Mouse (Mus musculus): ENCODE measurements around the gene Rbbp5.

Gene Rbbp5

DNA sequence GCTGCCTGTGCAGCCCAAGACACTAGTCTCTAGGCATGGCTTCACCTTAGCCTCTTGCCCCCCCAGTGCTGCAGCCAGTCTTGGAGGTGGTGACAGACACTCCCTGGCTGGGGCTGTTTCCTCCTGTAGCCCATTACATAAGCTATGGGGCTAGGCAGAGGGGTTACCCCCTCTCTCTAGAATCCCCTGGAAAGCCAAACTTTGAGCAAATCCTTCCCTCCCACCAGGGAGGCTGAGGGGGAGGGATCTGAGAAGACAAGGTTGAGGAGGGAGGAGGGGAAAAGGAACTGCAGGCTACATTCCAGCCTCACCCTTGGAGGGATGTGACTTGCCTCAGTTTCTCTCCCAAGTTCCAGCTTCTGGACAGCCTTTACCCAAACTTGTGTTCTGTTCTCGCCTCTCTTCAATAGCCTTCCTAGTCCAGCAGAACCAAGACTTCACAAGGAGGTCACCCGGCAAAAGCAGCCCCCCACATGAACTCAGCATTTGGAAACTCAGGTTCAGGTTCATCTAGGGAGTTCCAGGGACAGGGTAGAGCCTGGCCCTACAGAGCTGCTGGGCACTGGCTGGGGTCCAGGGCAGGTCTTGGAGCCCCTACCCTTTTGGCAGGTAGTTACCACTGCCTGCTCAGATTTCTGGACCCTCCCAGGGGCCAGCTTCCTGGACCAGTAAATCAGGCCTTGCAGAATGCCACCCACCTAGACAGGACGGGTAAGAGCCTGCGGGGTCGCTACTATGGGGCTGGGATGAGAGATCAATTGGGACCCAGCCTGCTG, 64.8 kb downstream of the Rbbp5 start:
- no peak for DNase-seq (ENCODE audit: low spot score)

DNA sequence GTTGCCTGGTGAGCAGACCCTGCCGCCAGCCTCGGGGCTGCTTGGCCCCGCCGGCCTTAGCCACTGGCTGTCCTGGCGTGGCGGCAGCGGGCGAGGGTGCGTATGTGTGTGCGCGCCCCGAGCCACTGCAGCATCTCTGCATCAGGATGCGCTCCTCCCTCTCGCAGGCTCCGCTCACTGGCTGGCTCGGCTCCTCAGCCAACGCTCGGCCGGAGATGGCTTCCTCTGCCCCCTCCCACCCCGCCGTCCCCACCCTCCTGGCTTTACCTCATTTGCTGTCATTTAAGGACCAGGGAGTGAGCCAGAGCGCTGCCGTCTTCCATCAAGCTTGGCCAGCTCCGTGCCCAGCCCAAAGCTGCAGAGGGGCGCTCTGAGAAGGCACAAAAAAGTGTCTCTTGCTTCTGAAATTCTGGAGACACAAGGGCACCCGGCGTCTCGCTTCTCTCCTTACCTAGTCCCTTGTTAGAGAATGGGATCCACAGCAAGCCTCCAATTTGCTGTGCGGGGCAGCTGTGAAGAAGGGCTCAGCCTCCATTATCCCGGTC, 65.7 kb downstream of the Rbbp5 start, which contains the start of gene Cntn2:
Cntn2 (minus strand) TSS at position 495 of the 545 bp plus-strand sequence.
- DNase-seq (ENCODE audit: low spot score), result peak; percentile 80

DNA sequence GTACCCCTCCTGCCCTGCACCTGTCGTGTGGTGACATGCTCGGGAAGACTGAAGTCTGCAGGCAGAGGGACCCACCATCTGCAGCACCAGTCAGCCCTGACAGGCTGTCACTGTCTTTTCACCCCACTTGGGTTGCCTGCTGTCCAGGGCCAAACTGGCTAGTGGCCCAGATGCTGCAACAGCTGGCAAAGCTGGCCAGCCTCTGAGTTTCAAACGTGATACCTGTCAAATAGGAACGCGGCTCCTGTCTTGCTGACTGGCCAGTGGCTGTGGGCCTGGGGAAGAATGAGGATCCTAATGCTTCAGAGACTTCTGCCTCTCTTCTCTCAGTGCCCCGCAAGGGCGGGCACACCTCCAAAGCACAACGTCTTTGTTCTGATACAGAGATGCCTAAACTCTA, 66.6 kb downstream of the Rbbp5 start:
- DNase-seq (ENCODE audit: low spot score), result no peak

Data from embryo, embryonic 10 days (tissue).